Mouse (Mus musculus) midbrain, embryonic 14.5 days (tissue): ENCODE data around the gene Sncb. TPM values are rescaled to one million over a fixed set of nuclear protein-coding genes. Genes with fewer than 3 reads are reported as not detected.

Source experiments
- ATAC-seq: fragments of 200-750 bp; cut with Nextera tagmentation; 2 replicates; pipeline ENCODE4 v1.8.0; 2017; ENCODE audit warnings: moderate number of reproducible peaks, moderate library complexity; ENCODE audit not compliant: low FRiP score, low TSS enrichment
- DNase-seq: peaks from one replicate; pipeline ENCODE4 v3.0.0-alpha.2; 2015
- H3K27ac ChIP-seq: fragments of 300-500 bp; sonication (generic); replicated peaks from 2 replicates; pipeline ENCODE4 v1.5.1; 2014; ENCODE audit warnings: mild to moderate bottlenecking, low read depth, low read length, moderate library complexity
- H3K27me3 ChIP-seq: fragments of 300-500 bp; sonication (generic); 2 replicates; pipeline ENCODE4 v1.6.1; 2014; ENCODE audit warnings: low read length, control low read depth, mixed read lengths; ENCODE audit not compliant: control insufficient read depth, insufficient read depth
- H3K36me3 ChIP-seq: fragments of 300-500 bp; sonication (generic); 2 replicates; pipeline ENCODE4 v1.6.1; 2014; ENCODE audit warnings: low read length, control low read depth; ENCODE audit not compliant: control insufficient read depth, insufficient read depth
- H3K4me1 ChIP-seq: fragments of 300-500 bp; sonication (generic); 2 replicates; pipeline ENCODE4 v1.6.1; 2014; ENCODE audit warnings: mild to moderate bottlenecking, antibody characterized with exemption, low read length, control low read depth; ENCODE audit not compliant: control insufficient read depth, insufficient read depth
- H3K4me2 ChIP-seq: fragments of 300-500 bp; sonication (generic); 2 replicates; pipeline ENCODE4 v1.6.1; 2014; ENCODE audit warnings: mild to moderate bottlenecking, low read length, moderate library complexity
- H3K4me3 ChIP-seq: fragments of 300-500 bp; sonication (generic); replicated peaks from 2 replicates; pipeline ENCODE4 v1.5.1; 2014; ENCODE audit warnings: low read depth, low read length
- H3K9ac ChIP-seq: fragments of 300-500 bp; sonication (generic); replicated peaks from 2 replicates; pipeline ENCODE4 v1.6.1; 2014; ENCODE audit warnings: mild to moderate bottlenecking, low read length, moderate library complexity
- H3K9me3 ChIP-seq: fragments of 300-500 bp; sonication (generic); 2 replicates; pipeline ENCODE4 v1.6.1; 2016; ENCODE audit warnings: low read length, control low read depth, mixed read lengths; ENCODE audit not compliant: control insufficient read depth
- WGBS: fragments of 180-500 bp; shearing (Covaris S2); extraction: QIAGEN DNeasy Blood & Tissue Kit; methylation state at CpG from one replicate; pipeline ENCODE4 v1.1.7; 2014; 5-methylcytosine and 5-hydroxymethylcytosine counted together
- polyA plus RNA-seq: library from polyadenylated mRNA; unstranded; fragments of >200 nt; fragmentation: Nextera tagmentation; extraction: Ambion mirVana; gene quantifications from 2 replicates; pipeline ENCODE4 v1.2.1, GENCODE M21; 2014

Gene Sncb
- polyA plus RNA-seq, 1 experiment from 2014 or later, result 37.5 TPM

GRCm38 (mm10) chr13:54714996-54715395 lies 51.4 kb downstream of the Sncb start:
- Histone ChIP-seq H3K36me3 (no peaks in the 10 kb centered on the region), H3K27me3 (no peaks in the 10 kb centered on the region), H3K9ac (no peak overlapping the region), H3K4me1 (no peaks in the 10 kb centered on the region), H3K4me3 (no peak overlapping the region), H3K27ac (no peak overlapping the region), H3K9me3 (no peaks in the 10 kb centered on the region), H3K4me2 (no peak overlapping the region)
- 85% methylated on average over 10 of the region's 10 CpGs for WGBS
- DNase-seq, result no peak
- no peak for ATAC-seq

GRCm38 (mm10) chr13:54714393-54714792 lies 52.0 kb downstream of the Sncb start:
- Histone ChIP-seq H3K9me3 (no peaks in the 10 kb centered on the region), H3K4me3 (no peak overlapping the region), H3K9ac (no peak overlapping the region), H3K36me3 (no peaks in the 10 kb centered on the region), H3K4me2 (no peak overlapping the region), H3K4me1 (no peaks in the 10 kb centered on the region), H3K27ac (no peak overlapping the region), H3K27me3 (no peaks in the 10 kb centered on the region)
- 40% methylated on average over 4 of the region's 4 CpGs for WGBS
- ATAC-seq, result no peak
- no peak for DNase-seq

GRCm38 (mm10) chr13:54710866-54711265 lies 55.5 kb downstream of the Sncb start:
- H3K9ac ChIP-seq, result no peak overlapping the region

More at GRCm38 (mm10) chr13:54710866-54711265, 55.5 kb downstream of the Sncb start:
- Histone ChIP-seq H3K36me3 (no peaks in the 10 kb centered on the region), H3K9me3 (no peaks in the 10 kb centered on the region), H3K27me3 (no peaks in the 10 kb centered on the region), H3K27ac (no peak overlapping the region), H3K4me2 (no peak overlapping the region), H3K4me1 (no peaks in the 10 kb centered on the region), H3K4me3 (no peak overlapping the region)
- DNase-seq (no peak), ATAC-seq (no peak)
- 72% methylated on average over 3 of the region's 3 CpGs for WGBS

Other genes starting within 250 kb of the Sncb start
- 240 and 277 TPM in 2 replicates for gene 4833439L19Rik, start 201.2 kb downstream of the Sncb start, polyA plus RNA-seq
- 88.1 and 117 TPM in 2 replicates for gene Arl10, start 191.6 kb downstream of the Sncb start, polyA plus RNA-seq
- gene Nop16, start 176.5 kb downstream of the Sncb start, polyA plus RNA-seq, result 36.5 and 44.2 TPM in 2 replicates
- gene Higd2a, start 176.4 kb downstream of the Sncb start, polyA plus RNA-seq, result 219 and 273 TPM in 2 replicates
- gene Cltb, start 155.3 kb downstream of the Sncb start, polyA plus RNA-seq, result 127 and 188 TPM in 2 replicates
- 86.9 and 98.5 TPM in 2 replicates for gene Faf2, start 144.8 kb downstream of the Sncb start, polyA plus RNA-seq
- 78.6 and 88.1 TPM in 2 replicates for gene Rnf44, start 72.7 kb downstream of the Sncb start, polyA plus RNA-seq
- 0.22 and 0.23 TPM in 2 replicates for gene Cdhr2, start 65.1 kb downstream of the Sncb start, polyA plus RNA-seq
- 19.1 and 29.4 TPM in 2 replicates for gene Gprin1, start 16.7 kb downstream of the Sncb start, polyA plus RNA-seq
- not detected in 2 replicates for gene Eif4e1b, start 17.4 kb upstream of the Sncb start, polyA plus RNA-seq
- 25.5 and 40.2 TPM in 2 replicates for gene Tspan17, start 22.8 kb upstream of the Sncb start, polyA plus RNA-seq
- gene Unc5a, start 182.8 kb upstream of the Sncb start, polyA plus RNA-seq, result 12.6 and 15.9 TPM in 2 replicates